Mouse (Mus musculus): Measurements from ENCODE around the gene Narfl.
"Not testable (repeated sequence)": the region's sequence is repeated elsewhere in the genome, so short reads cannot be mapped to it uniquely, and the experiment has no call there.

Narfl gene

GRCm38 (mm10) chr17:25802825-25803517 is 29.4 kb downstream of the Narfl start:
- no peak for DNase-seq (ENCODE audit: low read depth)

- DNase-seq (ENCODE audit: low read depth): no peak
These were observed 32.9 kb downstream of the Narfl start for GRCm38 (mm10) chr17:25806507-25806906.

- not testable (repeated sequence) for DNase-seq (ENCODE audit: low read depth)
These were observed 33.9 kb downstream of the Narfl start for GRCm38 (mm10) chr17:25807452-25807851.

- no peak for DNase-seq (ENCODE audit: low read depth)
These were observed 34.5 kb downstream of the Narfl start for GRCm38 (mm10) chr17:25808028-25808427.

- no peak for DNase-seq (ENCODE audit: low read depth)
These were observed 35.4 kb downstream of the Narfl start, which contains the start of gene Fbxl16 for GRCm38 (mm10) chr17:25808789-25809605. TSS of gene Fbxl16 (plus strand) at chr17:25809085.

- DNase-seq (ENCODE audit: low read depth): no peak
These were observed 36.2 kb downstream of the Narfl start for GRCm38 (mm10) chr17:25809606-25810340.

- no peak for DNase-seq (ENCODE audit: low read depth)
These were observed 37.3 kb downstream of the Narfl start for GRCm38 (mm10) chr17:25810890-25811289.

- peak; percentile 80 for DNase-seq (ENCODE audit: low read depth)
These were observed 39.9 kb downstream of the Narfl start for GRCm38 (mm10) chr17:25813471-25813870.

GRCm38 (mm10) chr17:25817662-25818061 is 44.1 kb downstream of the Narfl start:
- DNase-seq (ENCODE audit: low read depth): no peak

GRCm38 (mm10) chr17:25818851-25819780 is 45.5 kb downstream of the Narfl start:
- DNase-seq (ENCODE audit: low read depth): no peak

GRCm38 (mm10) chr17:25823452-25823851 is 49.9 kb downstream of the Narfl start, which contains the start of gene Wdr24:
TSS of gene Wdr24 (plus strand) at chr17:25823627.
- DNase-seq (ENCODE audit: low read depth): peak; percentile 82

GRCm38 (mm10) chr17:25824362-25825142 is 51.0 kb downstream of the Narfl start:
- DNase-seq (ENCODE audit: low read depth): no peak

GRCm38 (mm10) chr17:25825311-25825710 is 51.7 kb downstream of the Narfl start:
- no peak for DNase-seq (ENCODE audit: low read depth)

- DNase-seq (ENCODE audit: low read depth): no peak
These were observed 52.5 kb downstream of the Narfl start for GRCm38 (mm10) chr17:25825984-25826570.

- DNase-seq (ENCODE audit: low read depth): no peak
These were observed 53.4 kb downstream of the Narfl start for GRCm38 (mm10) chr17:25827011-25827410.

GRCm38 (mm10) chr17:25827546-25828222 is 54.1 kb downstream of the Narfl start:
- no peak for DNase-seq (ENCODE audit: low read depth)

- DNase-seq (ENCODE audit: low read depth): no peak
These were observed 54.6 kb downstream of the Narfl start for GRCm38 (mm10) chr17:25828223-25828594.

- DNase-seq (ENCODE audit: low read depth): peak; percentile 67
These were observed 55.4 kb downstream of the Narfl start, which contains the start of gene Jmjd8 for GRCm38 (mm10) chr17:25828712-25829557. TSS of gene Jmjd8 (plus strand) at chr17:25828867.

All from c-Kit-positive CD71-negative TER-119-negative erythroid progenitor cells, embryonic 14.5 days (primary cell).